Mouse (Mus musculus) megakaryocyte progenitor cell, adult 5-6 weeks (primary cell): ENCODE measurements at regions not wholly inside any gene's neighbourhood (a gene's known extent, or its start where the extent isn't known, plus 50 kb on each side); places are given as distances from the start of the nearest gene placed in this dataset.
A peak's percentile ranks its signal among the peaks of the same experiment; 100 is the strongest.

ENCODE experiments used
- ATAC-seq: replicated peaks from 2 replicates; pipeline ENCODE4 v1.8.0; 2016; ENCODE audit warnings: mild to moderate bottlenecking, moderate TSS enrichment, inconsistent platforms; ENCODE audit not compliant: poor library complexity

- 0 out of 2 replicates have a peak, but pooled peaks have one; percentile 5 for ATAC-seq
These were observed 101.8 kb upstream of the Jun start for GRCm38 (mm10) chr4:95153737-95154287.

GRCm38 (mm10) chr4:95154377-95154776 lies 102.4 kb upstream of the Jun start:
- no peak for ATAC-seq

GRCm38 (mm10) chr4:95155178-95155577 lies 103.2 kb upstream of the Jun start:
- ATAC-seq, result peak; percentile 45

- no peak for ATAC-seq
These were observed 103.8 kb upstream of the Jun start for GRCm38 (mm10) chr4:95155796-95156195.

- peak; percentile 47 for ATAC-seq
These were observed 104.6 kb upstream of the Jun start for GRCm38 (mm10) chr4:95156451-95157271.

GRCm38 (mm10) chr4:95157653-95158430 lies 105.8 kb upstream of the Jun start:
- 0 out of 2 replicates have a peak, but pooled peaks have one; percentile 12 for ATAC-seq

GRCm38 (mm10) chr4:95158632-95159424 lies 106.8 kb upstream of the Jun start:
- no peak for ATAC-seq

GRCm38 (mm10) chr4:95159821-95160220 lies 107.8 kb upstream of the Jun start:
- ATAC-seq, result no peak

- ATAC-seq, result no peak
These were observed 108.4 kb upstream of the Jun start for GRCm38 (mm10) chr4:95160465-95160864.

GRCm38 (mm10) chr4:95160912-95161669 lies 109.1 kb upstream of the Jun start:
- ATAC-seq, result peak; percentile 60

- ATAC-seq, result 0 out of 2 replicates have a peak, but pooled peaks have one; percentile 0
These were observed 109.6 kb upstream of the Jun start for GRCm38 (mm10) chr4:95161670-95162020.

GRCm38 (mm10) chr4:95162386-95163090 lies 110.5 kb upstream of the Jun start:
- ATAC-seq, result peak; percentile 49

GRCm38 (mm10) chr4:95163403-95163802 lies 111.4 kb upstream of the Jun start:
- ATAC-seq, result no peak

GRCm38 (mm10) chr4:95166503-95166902 lies 114.5 kb upstream of the Jun start:
- no peak for ATAC-seq

GRCm38 (mm10) chr4:95167216-95167615 lies 115.2 kb upstream of the Jun start:
- no peak for ATAC-seq

- ATAC-seq, result no peak
These were observed 117.7 kb upstream of the Jun start for GRCm38 (mm10) chr4:95169702-95170101.

GRCm38 (mm10) chr4:95177753-95178152 lies 125.7 kb upstream of the Jun start:
- peak; percentile 14; the same call in 1 of the 2 replicates for ATAC-seq

- no peak for ATAC-seq
These were observed 126.4 kb upstream of the Jun start for GRCm38 (mm10) chr4:95178467-95178866.

GRCm38 (mm10) chr4:95178900-95179299 lies 126.9 kb upstream of the Jun start:
- peak; percentile 66 for ATAC-seq
